In genomic region chr16:16262436-16262835, GRCm38 (mm10) we compare ENCODE assay signal across 12 mouse cellular contexts.
"Had no signal": no experiment of that assay in that cellular context is flagged by ENCODE, and none has a peak within 500 bp of the region (broad histone marks: within the 10 kb centered on the region; RNA-seq: fewer than 3 reads in every experiment).

No protein-coding gene starts in this region.

- H3K4me3 ChIP-seq: limb, embryonic 13.5 days; midbrain, embryonic 13.5 days had no signal

- DNase-seq: kidney, adult 11 months; kidney, adult 9 months; kidney, postnatal 36 days; layer of hippocampus, adult 9-11 months; left cerebral cortex, postnatal 4 days; lung, embryonic 14.5 days; right cerebral cortex, postnatal 14 days; thymus, postnatal 14 days had no signal

- H3K4me2 ChIP-seq: limb, embryonic 13.5 days; lung, embryonic 14.5 days; midbrain, embryonic 13.5 days had no signal

- H3K4me1 ChIP-seq: limb, embryonic 13.5 days; midbrain, embryonic 13.5 days had no signal

- H3K36me3 ChIP-seq: limb, embryonic 13.5 days; midbrain, embryonic 13.5 days had no signal

- H3K9me3 ChIP-seq: limb, embryonic 13.5 days; midbrain, embryonic 13.5 days had no signal

- H3K9ac ChIP-seq: limb, embryonic 13.5 days; liver, embryonic 14.5 days; lung, embryonic 14.5 days; midbrain, embryonic 13.5 days had no signal

- H3K27me3 ChIP-seq: limb, embryonic 13.5 days; midbrain, embryonic 13.5 days had no signal

- H3K27ac ChIP-seq: kidney, postnatal 0 days; limb, embryonic 13.5 days; liver, embryonic 14.5 days; midbrain, embryonic 13.5 days had no signal

- ATAC-seq: midbrain, embryonic 13.5 days had no signal
